Mouse (Mus musculus): Measurements from ENCODE around the gene Gm20696.

- TF ChIP-seq ZNF384 (IDR thresholded peaks at IDR 0.05; ENCODE audit: low read depth, low read length) (no peak), ZC3H11A (IDR thresholded peaks at IDR 0.05; ENCODE audit: borderline replicate concordance, low read depth, low read length) (no peak), HCFC1 (IDR thresholded peaks at IDR 0.05; ENCODE audit: borderline replicate concordance, insufficient read depth, low read length) (no peak), MAFK (IDR thresholded peaks at IDR 0.05; ENCODE audit: insufficient read depth, low read depth, low read length) (no peak)
Observed at GRCm38 (mm10) chr6:99263886-99264185, 402.8 kb downstream of the Gm20696 start.
